1 mouse cellular context compared by ENCODE assay signal in the genomic region with DNA sequence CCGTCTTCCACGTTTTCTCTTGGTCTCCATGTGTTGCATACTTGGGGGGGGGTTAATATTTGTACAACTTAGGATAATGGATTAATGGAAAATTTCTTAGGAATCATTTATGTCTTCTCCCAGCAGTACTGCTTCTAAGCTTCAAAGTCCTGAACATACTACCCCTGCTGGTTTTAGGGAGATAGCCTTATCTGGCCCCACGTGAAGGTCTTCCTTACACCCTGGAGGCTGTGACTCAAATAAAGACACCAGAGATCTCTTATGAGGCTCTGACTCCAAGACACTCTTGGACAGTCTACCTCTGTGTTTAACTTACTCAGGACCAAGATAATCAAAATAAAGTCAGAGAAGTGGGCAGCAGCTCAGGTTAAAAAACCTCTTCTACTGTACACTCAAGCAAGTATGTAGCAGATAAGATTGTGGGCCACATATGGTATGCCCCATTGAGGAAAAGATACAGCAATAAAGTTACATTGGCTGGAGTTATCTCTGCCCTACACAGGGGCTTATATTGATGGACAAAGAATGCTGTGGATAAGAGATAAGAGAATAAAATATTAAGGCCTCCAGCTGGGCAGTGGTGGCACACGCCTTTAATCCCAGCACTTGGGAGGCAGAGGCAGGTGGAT.
TF ChIP-seq lines count a peak whose summit lies in the region.

No protein-coding gene starts in this region.

TF ChIP-seq in MEL, 35 proteins besides CTCF, POLR2A, EP300 and RAD21 (continued from another document):
- TF ChIP-seq GABPA (IDR thresholded peaks at IDR 0.05; ENCODE audit: low read depth, low read length) (no peak), ETS1 (IDR thresholded peaks at IDR 0.05; ENCODE audit: low read depth, low read length) (peak; percentile 47), MEF2A (IDR thresholded peaks at IDR 0.05; ENCODE audit: extremely low read depth, insufficient replicate concordance, low read depth, low read length, poor library complexity, severe bottlenecking) (no peak), TCF12 (IDR thresholded peaks at IDR 0.05; ENCODE audit: low read depth, low read length) (peak; percentile 85), ELF1 (IDR thresholded peaks at IDR 0.05; ENCODE audit: low read depth, low read length) (no peak), USF2 (IDR thresholded peaks at IDR 0.05; ENCODE audit: borderline replicate concordance in 1 of 2, insufficient read depth in 1 of 2, low read depth in 1 of 2, low read length in 2 of 2) (no peak), SMC3 (IDR thresholded peaks at IDR 0.05; ENCODE audit: low read depth, low read length) (no peak), JUND (IDR thresholded peaks at IDR 0.05; ENCODE audit: low read depth, low read length) (no peak), TAL1 (IDR thresholded peaks at IDR 0.05; ENCODE audit: low read length) (peak; percentile 54; the same call in 1 of the 2 replicates), KAT2A (conservative IDR thresholded peaks at IDR 0.05; ENCODE audit: low read depth, low read length) (no peak), MXI1 (IDR thresholded peaks at IDR 0.05; ENCODE audit: low read depth, low read length) (no peak), MYC (IDR thresholded peaks at IDR 0.05; ENCODE audit: low read depth, low read length) (no peak), MAX (IDR thresholded peaks at IDR 0.05; ENCODE audit: low read length) (no peak), NRF1 (IDR thresholded peaks at IDR 0.05; ENCODE audit: insufficient read depth, low read depth, low read length, poor library complexity, severe bottlenecking) (no peak), CHD1 (IDR thresholded peaks at IDR 0.05; ENCODE audit: low read depth, low read length) (no peak)
